8 mouse cellular contexts compared by ENCODE assay signal in genomic region chr16:4629950-4630349, GRCm38 (mm10). TPM values are rescaled to one million over a fixed set of nuclear protein-coding genes. Genes with fewer than 3 reads are reported as not detected.
DNase-seq lines count a peak whose midpoint lies in the region; ATAC-seq lines count a peak whose summit lies in the region.

No protein-coding gene starts in this region.

- ATAC-seq in erythroid progenitor cell, adult 5-6 weeks (replicated peaks; ENCODE audit: low FRiP score, poor library complexity, severe bottlenecking) = peak; percentile 69
- peak; percentile 57 to 75 for ATAC-seq in hematopoietic stem cell, adult 5-6 weeks (replicated peaks in 1 of 2; ENCODE audit: insufficient read depth in 1 of 2, low FRiP score in 2 of 2, low TSS enrichment in 1 of 2, low read depth in 1 of 2, poor library complexity in 2 of 2, severe bottlenecking in 2 of 2)

- DNase-seq in ES-CJ7 (ENCODE audit: low read depth, low spot score) = peak; percentile 74
- DNase-seq in brain, adult 2 months (ENCODE audit: low read depth, low spot score) = peak; percentile 78
- DNase-seq in layer of hippocampus, adult 8-10 months (ENCODE audit: low spot score in 2 of 2) = peak; percentile 59 to 73
- peak; percentile 82 for DNase-seq in lung, postnatal 25 days (ENCODE audit: low spot score)
- DNase-seq in right cerebral cortex, postnatal 14 days = peak; percentile 75
- peak; percentile 81 for DNase-seq in urinary bladder, postnatal 25 days (ENCODE audit: low spot score)

RNA-seq across cellular contexts. Expression of gene Pam16, which starts 5.2 kb away (rescaled TPM):
- 9.4 and 16.8 TPM in 2 replicates for total RNA-seq in erythroid progenitor cell, adult 5-6 weeks (2015; ENCODE audit: low replicate concordance)
- total RNA-seq in erythroid progenitor cell, adult 5-6 weeks (2017; ENCODE audit: low replicate concordance) = 3.9 and 9.6 TPM in 2 replicates
- 37.6 and 53.7 TPM in 2 replicates for total RNA-seq in hematopoietic stem cell, adult 5-6 weeks (2017)
- total RNA-seq in layer of hippocampus, adult 8-10 months (2022) = 100 to 1,000 TPM in 1 of 4 experiments, 10 to 100 TPM in 3; 81.5 to 100 (median 89.5) TPM

RNA-seq across cellular contexts. Expression of gene Vasn, which starts 9.8 kb away (rescaled TPM):
- total RNA-seq in erythroid progenitor cell, adult 5-6 weeks (2015; ENCODE audit: low replicate concordance) = not detected in 2 replicates
- total RNA-seq in erythroid progenitor cell, adult 5-6 weeks (2017; ENCODE audit: low replicate concordance) = not detected in 2 replicates
- 0.89 and 1.8 TPM in 2 replicates for total RNA-seq in hematopoietic stem cell, adult 5-6 weeks (2017)
- total RNA-seq in layer of hippocampus, adult 8-10 months (2022) = 10 to 100 TPM in 1 of 4 experiments, 1 to 10 TPM in 3; 4.8 to 10.2 (median 6.7) TPM

RNA-seq across cellular contexts. Expression of gene Dnaja3, which starts 9.8 kb away (rescaled TPM):
- total RNA-seq in erythroid progenitor cell, adult 5-6 weeks (2015; ENCODE audit: low replicate concordance) = 10.1 and 12.6 TPM in 2 replicates
- 10.9 and 14.3 TPM in 2 replicates for total RNA-seq in erythroid progenitor cell, adult 5-6 weeks (2017; ENCODE audit: low replicate concordance)
- total RNA-seq in hematopoietic stem cell, adult 5-6 weeks (2017) = 55.2 and 76.0 TPM in 2 replicates
- total RNA-seq in layer of hippocampus, adult 8-10 months (2022) = 10 to 100 TPM; 59.6 to 68.7 (median 64.4) TPM

RNA-seq across cellular contexts. Expression of gene Glis2, which starts 35.4 kb away (rescaled TPM):
- total RNA-seq in erythroid progenitor cell, adult 5-6 weeks (2015; ENCODE audit: low replicate concordance) = not detected in 2 replicates
- total RNA-seq in erythroid progenitor cell, adult 5-6 weeks (2017; ENCODE audit: low replicate concordance) = not detected in 2 replicates
- 1.7 and 4.3 TPM in 2 replicates for total RNA-seq in hematopoietic stem cell, adult 5-6 weeks (2017)
- total RNA-seq in layer of hippocampus, adult 8-10 months (2022) = 10 to 100 TPM; 10.9 to 18.4 (median 11.9) TPM

RNA-seq across cellular contexts. Expression of gene Coro7, which starts 49.6 kb away (rescaled TPM):
- total RNA-seq in erythroid progenitor cell, adult 5-6 weeks (2015; ENCODE audit: low replicate concordance) = 19.8 and 36.5 TPM in 2 replicates
- 7.3 and 14.8 TPM in 2 replicates for total RNA-seq in erythroid progenitor cell, adult 5-6 weeks (2017; ENCODE audit: low replicate concordance)
- total RNA-seq in hematopoietic stem cell, adult 5-6 weeks (2017) = 65.0 and 67.3 TPM in 2 replicates
- total RNA-seq in layer of hippocampus, adult 8-10 months (2022) = 100 to 1,000 TPM in 1 of 4 experiments, 10 to 100 TPM in 3; 81.9 to 101 (median 90.3) TPM

Comparison
In these comparisons a context has a peak if more than half of its experiments do, and no peak if none do; other contexts are left out.
1. Peak in every context shown above with its lines: DNase-seq and ATAC-seq.